Mouse (Mus musculus): ENCODE data around the gene Proser2. TPM values are rescaled to one million over a fixed set of nuclear protein-coding genes. Genes with fewer than 3 reads are reported as not detected.

The Proser2 gene
- polyA plus RNA-seq, 1 experiment: 9.3 TPM

DNA sequence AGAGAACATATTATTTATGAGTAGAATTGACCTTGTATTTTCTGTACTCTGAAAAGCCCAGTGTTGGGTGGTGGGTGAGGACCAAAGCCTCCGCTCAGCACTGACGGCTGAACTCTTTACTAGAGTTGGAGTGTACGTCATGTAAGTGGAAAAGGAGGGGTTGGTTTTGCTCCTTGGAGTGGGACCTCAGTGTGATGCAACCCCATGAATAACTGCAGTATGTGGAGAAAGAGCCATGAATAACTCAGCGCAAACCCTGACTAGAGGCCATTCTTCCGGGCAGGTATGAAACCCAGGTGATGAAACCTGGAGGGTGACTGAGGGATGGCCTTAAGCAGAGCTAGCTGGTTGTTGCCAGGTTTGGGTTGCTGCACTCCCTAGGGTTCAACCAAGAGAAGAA, 19.8 kb upstream of the Proser2 start:
- Histone ChIP-seq H3K27me3 (ENCODE audit: control insufficient read depth, insufficient read depth, low read length) (no peaks in the 10 kb centered on the region), H3K27ac (ENCODE audit: insufficient read depth, low read depth, low read length) (no peak overlapping the region), H3K4me1 (ENCODE audit: control insufficient read depth, insufficient read depth, insufficient read length, low read length) (no peaks in the 10 kb centered on the region), H3K36me3 (ENCODE audit: control insufficient read depth, insufficient read depth, low read length) (no peaks in the 10 kb centered on the region), H3K4me3 (ENCODE audit: low read depth, low read length) (no peak overlapping the region)
- TF ChIP-seq POLR2A (IDR thresholded peaks at IDR 0.05; ENCODE audit: low read depth, low read length): no peak
- TF ChIP-seq CTCF (IDR thresholded peaks at IDR 0.05; ENCODE audit: extremely low read depth, insufficient read length, insufficient replicate concordance, low read depth, low read length): no peak
- 95% methylated on average over 5 of the region's 5 CpGs for WGBS

DNA sequence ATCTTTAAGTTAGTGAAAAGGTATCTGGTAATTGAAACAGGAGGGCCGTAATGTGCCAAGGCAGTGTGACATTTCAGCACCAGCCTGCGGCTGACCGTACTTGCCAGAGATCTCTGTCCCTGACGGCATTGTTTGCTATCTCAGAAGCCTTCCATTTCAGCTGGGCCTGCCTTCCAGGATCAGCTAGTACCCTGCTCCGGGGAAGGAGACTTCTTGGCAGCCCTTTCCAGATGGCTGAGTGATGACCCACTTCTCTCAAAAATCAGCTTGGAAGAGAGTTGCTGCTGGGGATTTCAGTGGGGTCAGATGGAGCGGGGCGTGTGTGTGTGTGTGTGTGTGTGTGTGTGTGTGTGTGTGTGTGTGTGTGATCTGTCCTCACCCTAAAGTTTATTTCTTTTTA, 16.9 kb upstream of the Proser2 start:
- H3K4me3 ChIP-seq (ENCODE audit: low read depth, low read length): no peak overlapping the region
- no peaks in the 10 kb centered on the region for H3K4me1 ChIP-seq (ENCODE audit: control insufficient read depth, insufficient read depth, insufficient read length, low read length)
- WGBS: 78% methylated on average over 7 of the region's 7 CpGs
- no peak for TF ChIP-seq CTCF (IDR thresholded peaks at IDR 0.05; ENCODE audit: extremely low read depth, insufficient read length, insufficient replicate concordance, low read depth, low read length)
- TF ChIP-seq POLR2A (IDR thresholded peaks at IDR 0.05; ENCODE audit: low read depth, low read length): no peak
- H3K36me3 ChIP-seq (ENCODE audit: control insufficient read depth, insufficient read depth, low read length): no peaks in the 10 kb centered on the region
- H3K27ac ChIP-seq (ENCODE audit: insufficient read depth, low read depth, low read length): no peak overlapping the region
- no peaks in the 10 kb centered on the region for H3K27me3 ChIP-seq (ENCODE audit: control insufficient read depth, insufficient read depth, low read length)

GRCm38 (mm10) chr2:6146257-6146656, 16.2 kb upstream of the Proser2 start:
- H3K4me1 ChIP-seq (ENCODE audit: control insufficient read depth, insufficient read depth, insufficient read length, low read length): no peaks in the 10 kb centered on the region
- TF ChIP-seq POLR2A (IDR thresholded peaks at IDR 0.05; ENCODE audit: low read depth, low read length) (no peak), CTCF (IDR thresholded peaks at IDR 0.05; ENCODE audit: extremely low read depth, insufficient read length, insufficient replicate concordance, low read depth, low read length) (no peak)
- no peaks in the 10 kb centered on the region for H3K36me3 ChIP-seq (ENCODE audit: control insufficient read depth, insufficient read depth, low read length)
- no peaks in the 10 kb centered on the region for H3K27me3 ChIP-seq (ENCODE audit: control insufficient read depth, insufficient read depth, low read length)
- H3K27ac ChIP-seq (ENCODE audit: insufficient read depth, low read depth, low read length): no peak overlapping the region
- 94% methylated on average over 4 of the region's 4 CpGs for WGBS
- H3K4me3 ChIP-seq (ENCODE audit: low read depth, low read length): no peak overlapping the region

DNA sequence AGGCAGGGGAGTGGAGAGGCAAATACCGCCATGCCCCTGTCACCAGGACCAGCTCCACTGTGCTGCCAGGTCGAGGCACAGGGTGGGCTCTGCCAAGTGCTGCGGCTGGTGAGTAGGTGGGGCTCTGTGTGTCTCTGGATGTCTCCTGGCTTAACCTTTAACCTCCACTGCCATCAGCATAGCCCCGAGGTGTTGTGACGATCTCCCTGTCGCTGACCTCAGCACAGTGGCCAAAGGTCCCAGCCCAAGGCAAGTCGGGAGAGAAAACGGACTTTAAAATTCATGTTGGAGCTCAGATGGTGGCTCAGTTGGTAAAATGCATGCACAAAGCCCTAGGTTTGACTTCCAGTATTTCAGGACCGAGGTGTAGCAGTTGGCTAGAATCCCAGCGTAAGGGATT, 15.6 kb upstream of the Proser2 start:
- Histone ChIP-seq H3K27me3 (ENCODE audit: control insufficient read depth, insufficient read depth, low read length) (no peaks in the 10 kb centered on the region), H3K4me3 (ENCODE audit: low read depth, low read length) (no peak overlapping the region), H3K27ac (ENCODE audit: insufficient read depth, low read depth, low read length) (no peak overlapping the region), H3K36me3 (ENCODE audit: control insufficient read depth, insufficient read depth, low read length) (no peaks in the 10 kb centered on the region), H3K4me1 (ENCODE audit: control insufficient read depth, insufficient read depth, insufficient read length, low read length) (no peaks in the 10 kb centered on the region)
- 70% methylated on average over 10 of the region's 10 CpGs for WGBS
- TF ChIP-seq POLR2A (IDR thresholded peaks at IDR 0.05; ENCODE audit: low read depth, low read length) (no peak), CTCF (IDR thresholded peaks at IDR 0.05; ENCODE audit: extremely low read depth, insufficient read length, insufficient replicate concordance, low read depth, low read length) (no peak)

GRCm38 (mm10) chr2:6142915-6143654, 13.1 kb upstream of the Proser2 start:
- Histone ChIP-seq H3K27ac (ENCODE audit: insufficient read depth, low read depth, low read length) (no peak overlapping the region), H3K36me3 (ENCODE audit: control insufficient read depth, insufficient read depth, low read length) (no peaks in the 10 kb centered on the region), H3K27me3 (ENCODE audit: control insufficient read depth, insufficient read depth, low read length) (no peaks in the 10 kb centered on the region), H3K4me1 (ENCODE audit: control insufficient read depth, insufficient read depth, insufficient read length, low read length) (no peaks in the 10 kb centered on the region), H3K4me3 (ENCODE audit: low read depth, low read length) (no peak overlapping the region)
- TF ChIP-seq CTCF (IDR thresholded peaks at IDR 0.05; ENCODE audit: extremely low read depth, insufficient read length, insufficient replicate concordance, low read depth, low read length): no peak
- WGBS: 67% methylated on average over 16 of the region's 16 CpGs

- Histone ChIP-seq H3K27ac (ENCODE audit: insufficient read depth, low read depth, low read length) (no peak overlapping the region; the same call in 1 of the 2 replicates), H3K4me3 (ENCODE audit: low read depth, low read length) (no peak overlapping the region), H3K27me3 (ENCODE audit: control insufficient read depth, insufficient read depth, low read length) (no peaks in the 10 kb centered on the region), H3K36me3 (ENCODE audit: control insufficient read depth, insufficient read depth, low read length) (no peaks in the 10 kb centered on the region), H3K4me1 (ENCODE audit: control insufficient read depth, insufficient read depth, insufficient read length, low read length) (no peaks in the 10 kb centered on the region)
- WGBS: 82% methylated on average over 9 of the region's 9 CpGs
- TF ChIP-seq POLR2A (IDR thresholded peaks at IDR 0.05; ENCODE audit: low read depth, low read length) (no peak), CTCF (IDR thresholded peaks at IDR 0.05; ENCODE audit: extremely low read depth, insufficient read length, insufficient replicate concordance, low read depth, low read length) (no peak)
Observed at GRCm38 (mm10) chr2:6140572-6141161, 10.7 kb upstream of the Proser2 start.

GRCm38 (mm10) chr2:6133871-6134270, 3.9 kb upstream of the Proser2 start:
- Histone ChIP-seq H3K36me3 (ENCODE audit: control insufficient read depth, insufficient read depth, low read length) (no peaks in the 10 kb centered on the region), H3K4me1 (ENCODE audit: control insufficient read depth, insufficient read depth, insufficient read length, low read length) (no peaks in the 10 kb centered on the region), H3K27ac (ENCODE audit: insufficient read depth, low read depth, low read length) (no peak overlapping the region), H3K27me3 (ENCODE audit: control insufficient read depth, insufficient read depth, low read length) (no peaks in the 10 kb centered on the region), H3K4me3 (ENCODE audit: low read depth, low read length) (no peak overlapping the region)
- no peak for TF ChIP-seq CTCF (IDR thresholded peaks at IDR 0.05; ENCODE audit: extremely low read depth, insufficient read length, insufficient replicate concordance, low read depth, low read length)
- TF ChIP-seq POLR2A (IDR thresholded peaks at IDR 0.05; ENCODE audit: low read depth, low read length): no peak
- 95% methylated on average over 19 of the region's 19 CpGs for WGBS
